Mouse (Mus musculus) kidney, embryonic 16.5 days (tissue): ENCODE data around the gene Phf21a. TPM values are rescaled to one million over a fixed set of nuclear protein-coding genes. Genes with fewer than 3 reads are reported as not detected.

Experiments
- ATAC-seq: fragments of 200-750 bp; cut with Nextera tagmentation; 2 replicates; pipeline ENCODE4 v1.8.0; 2017; ENCODE audit warnings: moderate TSS enrichment; ENCODE audit not compliant: low FRiP score, low TSS enrichment
- H3K27ac ChIP-seq: fragments of 300-500 bp; sonication (generic); 2 replicates; pipeline ENCODE4 v1.5.1; 2014; ENCODE audit warnings: low read length
- H3K27me3 ChIP-seq: fragments of 300-500 bp; sonication (generic); 2 replicates; pipeline ENCODE4 v1.6.1; 2014; ENCODE audit warnings: low read length, control low read depth, mixed read lengths; ENCODE audit not compliant: insufficient read depth
- H3K36me3 ChIP-seq: fragments of 300-500 bp; sonication (generic); 2 replicates; pipeline ENCODE4 v1.6.1; 2014; ENCODE audit warnings: low read length, control low read depth, mixed read lengths; ENCODE audit not compliant: insufficient read depth
- H3K4me1 ChIP-seq: fragments of 300-500 bp; sonication (generic); 2 replicates; pipeline ENCODE4 v1.6.1; 2014; ENCODE audit warnings: low read length, control low read depth, mixed read lengths; ENCODE audit not compliant: insufficient read depth
- H3K4me2 ChIP-seq: fragments of 300-500 bp; sonication (generic); replicated peaks from 2 replicates; pipeline ENCODE4 v1.6.1; 2014; ENCODE audit warnings: low read depth, low read length
- H3K4me3 ChIP-seq: fragments of 300-500 bp; sonication (generic); 2 replicates; pipeline ENCODE4 v1.5.1; 2014; ENCODE audit warnings: mild to moderate bottlenecking, low read length
- H3K9ac ChIP-seq: fragments of 300-500 bp; sonication (generic); replicated peaks from 2 replicates; pipeline ENCODE4 v1.6.1; 2014; ENCODE audit warnings: low read length
- H3K9me3 ChIP-seq: fragments of 300-500 bp; sonication (generic); 2 replicates; pipeline ENCODE4 v1.6.1; 2016; ENCODE audit warnings: low read length, control low read depth
- WGBS: fragments of 180-500 bp; shearing (Covaris S2); extraction: QIAGEN DNeasy Blood & Tissue Kit; methylation state at CpG from one replicate; pipeline ENCODE4 v1.1.7; 2014; 5-methylcytosine and 5-hydroxymethylcytosine counted together
- polyA plus RNA-seq: library from polyadenylated mRNA; unstranded; fragments of >200 nt; fragmentation: Nextera tagmentation; extraction: Ambion mirVana; gene quantifications from 2 replicates; pipeline ENCODE4 v1.2.1, GENCODE M21; 2015

The Phf21a gene
- polyA plus RNA-seq, 1 experiment from 2014 or later = 25.2 TPM

- Histone ChIP-seq H3K9ac (no peak overlapping the region), H3K27me3 (0 out of 2 replicates have a peak, but pooled peaks cover 7% of the 10 kb centered on the region), H3K4me3 (no peak overlapping the region), H3K4me2 (no peak overlapping the region), H3K36me3 (peaks cover 14% of the 10 kb centered on the region), H3K27ac (no peak overlapping the region), H3K4me1 (peaks cover 31% of the 10 kb centered on the region), H3K9me3 (no peaks in the 10 kb centered on the region)
- WGBS = 35% methylated on average over 20 of the region's 20 CpGs
- ATAC-seq = no peak
Observed at GRCm38 (mm10) chr2:92367383-92368029, 274.6 kb downstream of the Phf21a start.

DNA sequence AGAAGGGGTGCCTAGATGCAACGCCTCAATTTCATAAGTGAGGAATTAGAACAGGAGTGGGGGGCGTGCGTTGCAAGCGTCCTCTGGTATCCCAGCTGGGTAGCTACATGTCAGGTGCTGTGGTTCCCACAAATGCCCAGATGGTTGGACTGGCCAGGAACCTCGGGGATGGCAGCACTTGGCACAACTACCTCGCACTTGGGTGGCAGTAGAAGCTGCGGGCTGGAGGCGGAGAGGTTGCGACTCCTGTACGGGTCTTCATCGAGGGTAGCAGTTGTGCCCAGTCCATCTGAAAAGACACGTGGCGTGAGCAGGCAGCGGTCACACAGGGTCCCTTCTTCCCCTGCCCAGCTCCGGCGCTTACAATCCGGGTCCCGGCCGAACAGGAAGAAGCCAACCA lies 277.5 kb downstream of the Phf21a start:
- H3K27me3 ChIP-seq = 0 out of 2 replicates have a peak, but pooled peaks cover 7% of the 10 kb centered on the region
- peak overlapping the region; percentile 69 for H3K4me2 ChIP-seq
- H3K9me3 ChIP-seq = no peaks in the 10 kb centered on the region
- WGBS = 9% methylated on average over 19 of the region's 19 CpGs
- H3K36me3 ChIP-seq = peaks cover 5% of the 10 kb centered on the region
- peak overlapping the region; percentile 96 for H3K27ac ChIP-seq
- H3K9ac ChIP-seq = peak overlapping the region; percentile 71
- peak; percentile 0; the same call in 1 of the 2 replicates for ATAC-seq
- peak overlapping the region; percentile 59 for H3K4me3 ChIP-seq
- peaks cover 50% of the 10 kb centered on the region for H3K4me1 ChIP-seq

DNA sequence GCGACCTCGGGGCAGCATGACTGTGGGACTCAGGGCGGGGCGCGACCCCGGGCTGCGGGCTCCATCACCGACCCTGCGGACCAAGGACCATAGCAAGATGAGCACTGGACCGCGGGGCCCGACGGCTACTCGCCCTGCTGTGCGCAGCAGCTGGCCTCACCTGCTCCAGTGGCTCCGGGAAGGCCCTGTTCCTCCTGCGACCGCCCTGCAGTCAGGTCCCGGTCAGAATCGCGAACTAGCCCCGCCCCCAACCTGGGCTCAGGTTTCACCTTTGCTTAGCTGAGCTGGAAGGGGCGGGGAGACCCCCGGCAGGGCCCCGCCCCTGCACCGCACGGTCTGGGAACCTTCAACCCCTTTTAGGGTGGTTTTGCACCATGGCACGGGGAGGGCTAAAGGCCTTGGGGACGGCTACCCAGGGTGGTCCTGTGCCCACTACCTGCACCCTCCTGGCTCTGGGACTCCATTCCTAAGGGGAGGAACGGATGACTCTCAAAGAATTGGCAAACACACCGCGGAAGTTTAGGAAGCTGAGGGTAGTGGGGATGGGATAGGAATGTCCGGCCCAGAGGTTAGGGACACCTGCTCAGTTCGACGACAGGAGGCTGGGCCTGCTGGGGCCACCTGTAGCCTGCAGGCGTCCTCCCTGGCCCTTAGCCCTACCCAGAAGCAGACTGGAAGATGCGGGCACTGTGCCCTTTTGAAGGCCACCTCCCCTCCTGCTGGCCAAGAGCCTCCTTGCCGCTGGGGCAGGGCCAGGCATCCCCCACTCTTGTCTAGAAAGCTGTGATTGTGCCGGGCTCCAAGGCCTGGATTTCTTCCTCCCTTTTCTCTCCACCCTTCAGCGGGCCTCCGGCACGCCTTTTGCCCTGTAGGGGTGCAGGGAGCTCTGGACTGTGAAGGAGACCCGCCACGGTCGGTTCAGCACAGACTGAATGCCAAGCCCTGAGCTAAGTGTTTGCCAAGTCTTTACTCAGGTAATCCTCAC lies 278.2 kb downstream of the Phf21a start:
- ATAC-seq = peak; percentile 69
- H3K4me2 ChIP-seq = peak overlapping the region; percentile 69
- H3K9ac ChIP-seq = peak overlapping the region; percentile 71
- 0 out of 2 replicates have a peak, but pooled peaks cover 7% of the 10 kb centered on the region for H3K27me3 ChIP-seq
- no peaks in the 10 kb centered on the region for H3K9me3 ChIP-seq
- H3K4me1 ChIP-seq = peaks cover 55% of the 10 kb centered on the region
- no peaks in the 10 kb centered on the region for H3K36me3 ChIP-seq
- H3K4me3 ChIP-seq = peak overlapping the region; percentile 59
- 1% methylated on average over 45 of the region's 45 CpGs for WGBS
- peak overlapping the region; percentile 96 for H3K27ac ChIP-seq

- peak overlapping the region; percentile 96 for H3K27ac ChIP-seq
- no peaks in the 10 kb centered on the region for H3K36me3 ChIP-seq
- H3K9me3 ChIP-seq = no peaks in the 10 kb centered on the region
- peak overlapping the region; percentile 69; the same call in 1 of the 2 replicates for H3K4me2 ChIP-seq
- H3K4me1 ChIP-seq = peaks cover 57% of the 10 kb centered on the region
- WGBS = 26% methylated on average over 10 of the region's 10 CpGs
- 0 out of 2 replicates have a peak, but pooled peaks cover 7% of the 10 kb centered on the region for H3K27me3 ChIP-seq
- H3K4me3 ChIP-seq = no peak overlapping the region
- no peak for ATAC-seq
- H3K9ac ChIP-seq = peak overlapping the region; percentile 71
Observed at GRCm38 (mm10) chr2:92371971-92372690, 279.2 kb downstream of the Phf21a start.

DNA sequence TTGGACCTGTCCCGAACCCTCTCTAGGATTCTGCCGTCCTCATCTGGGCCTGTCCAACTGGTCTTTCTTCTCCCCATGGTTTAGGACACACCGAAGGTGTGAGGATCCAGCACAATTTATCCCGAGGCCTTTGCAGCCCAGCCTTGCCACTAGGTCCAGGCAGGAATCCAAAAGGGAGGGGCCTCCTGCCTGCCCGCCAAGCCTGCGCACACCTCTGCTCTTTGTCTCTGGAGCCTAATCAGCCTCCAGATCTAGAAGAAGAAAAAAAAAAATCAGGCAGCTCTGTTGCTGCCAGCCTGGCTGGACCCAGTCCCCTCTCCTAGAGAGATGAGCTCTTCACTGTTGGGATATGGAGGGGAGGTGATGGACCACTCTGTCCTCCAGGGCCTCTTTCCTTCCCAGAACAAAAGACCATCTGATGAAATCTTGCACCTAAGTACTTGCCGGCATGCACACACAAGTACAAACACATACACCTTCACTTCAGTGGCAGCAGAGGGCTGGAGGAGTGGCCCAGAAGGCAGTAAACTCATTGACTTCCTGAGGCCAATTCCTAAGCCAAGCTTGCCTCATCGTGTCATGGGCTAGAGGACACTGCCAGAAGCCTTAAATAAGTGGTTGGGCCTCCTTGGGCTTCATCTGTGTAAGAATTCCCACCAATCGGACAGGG lies 280.0 kb downstream of the Phf21a start:
- Histone ChIP-seq H3K4me1 (peaks cover 57% of the 10 kb centered on the region), H3K4me3 (no peak overlapping the region), H3K9me3 (no peaks in the 10 kb centered on the region), H3K27me3 (0 out of 2 replicates have a peak, but pooled peaks cover 7% of the 10 kb centered on the region), H3K27ac (peak overlapping the region; percentile 96), H3K36me3 (no peaks in the 10 kb centered on the region), H3K9ac (peak overlapping the region; percentile 35), H3K4me2 (peak overlapping the region; percentile 69; the same call in 1 of the 2 replicates)
- no peak for ATAC-seq
- WGBS = 37% methylated on average over 9 of the region's 9 CpGs

DNA sequence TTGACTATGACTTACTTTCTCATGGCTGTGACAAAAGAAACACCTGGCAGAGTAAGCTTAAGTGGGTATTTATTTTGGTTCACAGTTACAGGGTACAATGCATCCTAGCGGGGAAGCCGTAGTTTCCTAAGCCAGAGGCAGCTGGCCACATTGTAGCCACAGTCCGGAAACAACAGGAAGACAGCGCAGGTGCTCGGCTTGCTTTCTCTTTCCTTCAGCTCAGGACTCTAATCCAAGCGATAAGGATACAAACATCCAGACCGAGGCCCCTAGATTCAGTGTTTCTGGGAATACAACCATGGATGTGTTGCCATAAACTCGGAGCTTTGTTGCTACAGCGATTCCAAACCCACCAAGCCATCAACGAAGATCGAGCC lies 280.5 kb downstream of the Phf21a start:
- WGBS = 74% methylated on average over 11 of the region's 11 CpGs
- ATAC-seq = no peak
- H3K4me2 ChIP-seq = no peak overlapping the region
- no peaks in the 10 kb centered on the region for H3K36me3 ChIP-seq
- peaks cover 57% of the 10 kb centered on the region for H3K4me1 ChIP-seq
- no peaks in the 10 kb centered on the region for H3K9me3 ChIP-seq
- H3K27ac ChIP-seq = peak overlapping the region; percentile 96
- H3K9ac ChIP-seq = no peak overlapping the region
- 0 out of 2 replicates have a peak, but pooled peaks cover 7% of the 10 kb centered on the region for H3K27me3 ChIP-seq
- H3K4me3 ChIP-seq = no peak overlapping the region

DNA sequence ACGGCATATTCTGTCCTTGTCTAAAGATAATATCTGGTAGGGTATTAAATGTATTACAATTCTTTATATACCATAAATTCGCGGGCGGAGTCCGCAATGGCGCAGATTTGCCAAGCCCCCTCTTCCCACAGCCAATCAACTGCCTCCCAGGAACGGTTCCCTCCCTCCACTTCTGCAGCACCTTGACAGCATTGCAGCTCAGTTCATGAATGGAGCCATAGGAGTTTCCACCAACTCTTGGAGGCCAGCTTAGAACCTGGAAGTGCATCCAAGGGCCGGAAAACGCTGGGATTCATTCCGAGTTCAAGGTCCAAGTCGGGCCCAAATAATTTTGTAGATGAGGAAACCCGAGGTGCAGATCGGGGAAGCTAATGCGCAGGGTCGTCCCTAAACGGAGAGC lies 281.6 kb downstream of the Phf21a start, which contains the start of the genes Pex16 and Large2:
Gene Pex16 (plus strand): TSS at position 163 of the 400 bp plus-strand sequence.
Gene Large2 (minus strand): TSS at position 356 of the 400 bp plus-strand sequence.
- H3K4me3 ChIP-seq = peak within 1 kb of the TSS; percentile 77
- WGBS = 1% methylated on average over 16 of the region's 16 CpGs
- H3K27me3 ChIP-seq = 0 out of 2 replicates have a peak, but pooled peaks cover 5% of the 10 kb centered on the region
- H3K4me2 ChIP-seq = peak within 1 kb of the TSS; percentile 90
- H3K9ac ChIP-seq = peak within 1 kb of the TSS; percentile 69
- H3K9me3 ChIP-seq = no peaks in the 10 kb centered on the region
- H3K36me3 ChIP-seq = peaks cover 8% of the 10 kb centered on the region
- H3K27ac ChIP-seq = peak within 1 kb of the TSS; percentile 96
- no peak for ATAC-seq
- H3K4me1 ChIP-seq = peaks cover 52% of the 10 kb centered on the region

DNA sequence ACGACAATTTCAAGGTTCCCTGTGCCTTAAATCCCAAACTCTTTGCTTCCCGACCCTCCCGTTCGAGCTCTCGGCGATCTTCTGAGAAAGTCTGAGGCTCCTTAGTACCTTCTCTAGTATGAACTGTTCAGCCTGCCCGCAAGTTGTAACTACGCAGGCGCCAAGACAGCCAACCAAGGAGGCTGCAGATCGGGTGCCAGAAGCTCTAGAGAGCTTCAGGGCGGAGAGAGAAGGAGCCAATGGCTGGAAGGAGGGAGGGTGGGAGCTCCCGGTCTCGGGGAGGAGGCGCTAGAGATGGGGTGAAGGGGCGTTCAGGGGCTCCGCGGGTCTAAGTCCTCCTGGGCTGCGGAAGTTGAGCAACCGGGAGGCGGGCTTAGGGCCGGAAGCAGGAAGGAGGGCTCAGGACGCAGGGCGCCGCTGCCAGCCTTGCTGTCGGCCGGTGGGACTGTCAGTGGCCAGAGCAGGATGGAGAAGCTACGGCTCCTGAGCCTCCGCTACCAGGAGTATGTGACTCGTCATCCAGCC lies 282.2 kb downstream of the Phf21a start:
- under 1% methylated on average over 29 of the region's 29 CpGs for WGBS
- H3K4me2 ChIP-seq = peak overlapping the region; percentile 90
- ATAC-seq = peak; percentile 90
- 0 out of 2 replicates have a peak, but pooled peaks cover 2% of the 10 kb centered on the region for H3K27me3 ChIP-seq
- peak overlapping the region; percentile 69 for H3K9ac ChIP-seq
- H3K4me1 ChIP-seq = peaks cover 45% of the 10 kb centered on the region
- H3K36me3 ChIP-seq = peaks cover 13% of the 10 kb centered on the region
- peak overlapping the region; percentile 77 for H3K4me3 ChIP-seq
- peak overlapping the region; percentile 95 for H3K27ac ChIP-seq
- H3K9me3 ChIP-seq = no peaks in the 10 kb centered on the region
